Mouse (Mus musculus) brown adipose tissue, adult 24 weeks (tissue): ENCODE results near the gene Itga4. TPM values are rescaled to one million over a fixed set of nuclear protein-coding genes. Genes with fewer than 3 reads are reported as not detected.

Experiments used
- polyA plus RNA-seq: library from polyadenylated mRNA; stranded (reverse); fragments of >200 nt; gene quantifications from 2 replicates; pipeline ENCODE4 v1.2.4, GENCODE M21; 2012; ENCODE audit not compliant: missing spikeins, insufficient read depth, insufficient read length

Itga4 gene
- polyA plus RNA-seq, 1 experiment: 1.1 TPM

Other genes starting within 250 kb of the Itga4 start
- gene Neurod1, start 201.3 kb downstream of the Itga4 start, polyA plus RNA-seq: not detected in 2 replicates
- 10.6 and 14.3 TPM in 2 replicates for gene Cerkl, start 201.4 kb downstream of the Itga4 start, polyA plus RNA-seq